Mouse (Mus musculus) brain, embryonic 14.5 days (tissue): ENCODE measurements around the gene Fam151a.

Source experiments
- CTCF ChIP-seq: fragments of 200-500 bp; IDR thresholded peaks from 2 replicates; pipeline ENCODE4 v1.5.1; 2012; ENCODE audit warnings: inconsistent platforms, mild to moderate bottlenecking, moderate library complexity, borderline replicate concordance; ENCODE audit not compliant: insufficient read depth, insufficient read length; ENCODE audit errors: extremely low read depth
- POLR2A ChIP-seq: fragments of 200-500 bp; IDR thresholded peaks from 2 replicates; pipeline ENCODE4 v1.6.1; 2012; ENCODE audit warnings: mild to moderate bottlenecking, inconsistent platforms, borderline replicate concordance; ENCODE audit not compliant: poor library complexity, insufficient read depth, insufficient read length, severe bottlenecking; ENCODE audit errors: extremely low read depth

DNA sequence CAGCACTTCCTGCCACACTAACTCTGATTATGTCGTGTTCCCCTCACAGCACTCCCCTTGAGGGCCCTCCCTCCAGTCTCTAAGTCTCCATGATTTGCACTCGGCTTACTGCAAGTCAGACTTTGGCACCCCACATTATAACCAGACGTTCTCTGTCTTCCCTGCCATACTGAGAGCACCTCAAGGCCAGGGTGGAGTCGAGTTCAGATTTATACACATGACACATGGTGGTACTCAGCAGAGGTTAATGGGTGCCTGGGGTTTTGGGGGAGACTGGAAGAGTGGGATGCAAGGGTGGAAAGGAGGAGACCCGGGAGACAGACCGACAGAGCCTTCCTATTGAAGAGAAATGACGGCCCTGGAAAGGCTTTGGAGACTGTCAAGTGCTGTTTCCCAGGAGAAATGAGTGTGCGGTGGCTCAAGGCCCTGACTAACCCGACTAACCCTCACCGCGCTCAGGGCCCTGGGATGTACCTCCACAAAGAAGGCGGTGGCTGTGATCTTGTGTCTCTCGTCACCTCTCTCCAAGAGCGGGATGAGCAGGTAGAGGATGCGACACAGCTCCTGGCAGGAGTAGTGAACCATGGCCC is 39.8 kb upstream of the Fam151a start:
- TF ChIP-seq CTCF (no peak), POLR2A (no peak)
